Mouse (Mus musculus) kidney, postnatal 14 days (tissue): ENCODE results near the gene Safb.

Source experiments
- DNase-seq: peaks from one replicate; pipeline ENCODE4 v3.0.0; 2022; ENCODE audit warnings: mixed read lengths

The Safb gene

GRCm38 (mm10) chr17:56561866-56562265 is 22.8 kb upstream of the Safb start:
- no peak for DNase-seq

- no peak for DNase-seq
Observed at GRCm38 (mm10) chr17:56566293-56566692, 18.3 kb upstream of the Safb start.

- no peak for DNase-seq
Observed at GRCm38 (mm10) chr17:56566918-56567317, 17.7 kb upstream of the Safb start.

- no peak for DNase-seq
Observed at GRCm38 (mm10) chr17:56567370-56567769, 17.3 kb upstream of the Safb start.

GRCm38 (mm10) chr17:56570287-56570686 is 14.3 kb upstream of the Safb start:
- no peak for DNase-seq

DNA sequence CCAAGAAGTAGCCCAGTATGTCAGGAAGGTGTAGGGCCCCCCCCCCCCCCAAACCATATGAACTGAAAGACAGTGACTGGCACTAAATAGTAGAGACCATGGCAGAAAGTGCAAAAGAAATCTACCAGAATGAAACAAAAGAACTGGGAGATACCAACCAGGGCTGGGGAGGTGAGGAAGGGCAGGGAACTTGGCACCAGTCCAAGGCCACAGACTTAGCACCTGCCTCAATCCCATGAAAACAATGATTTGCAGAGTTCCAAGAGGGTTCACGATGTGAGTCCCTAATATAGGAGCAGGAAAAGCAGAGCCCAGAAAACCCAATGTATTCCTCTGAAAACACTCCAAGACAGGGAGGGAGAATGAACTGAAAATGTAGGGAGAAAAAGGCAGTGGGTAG is 12.5 kb upstream of the Safb start:
- DNase-seq: peak; percentile 44

DNA sequence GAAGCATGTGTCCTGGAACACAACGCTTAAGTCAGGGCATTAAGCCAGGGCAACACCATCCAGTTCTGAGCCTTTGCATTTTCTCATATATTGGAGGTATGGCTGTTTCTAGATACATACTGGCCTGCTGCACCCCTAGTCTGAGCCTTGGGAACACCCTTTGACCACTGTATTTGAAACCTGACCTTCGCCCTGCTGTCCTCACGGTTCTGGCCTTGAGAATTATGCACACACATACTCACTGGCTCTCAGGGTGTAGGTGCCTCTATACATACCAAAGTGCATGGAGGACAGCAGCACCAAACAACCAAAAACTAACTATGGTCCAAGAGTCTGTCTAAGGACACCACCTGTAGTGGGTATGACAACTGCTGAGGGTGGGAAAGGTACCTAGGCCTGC is 11.7 kb upstream of the Safb start:
- no peak for DNase-seq

GRCm38 (mm10) chr17:56583071-56583470 is 1.6 kb upstream of the Safb start:
- no peak for DNase-seq

GRCm38 (mm10) chr17:56583611-56584256 is 891 bp upstream of the Safb start:
- no peak for DNase-seq

- peak; percentile 68 for DNase-seq
Observed at GRCm38 (mm10) chr17:56585171-56585821, 671 bp downstream of the Safb start.

DNA sequence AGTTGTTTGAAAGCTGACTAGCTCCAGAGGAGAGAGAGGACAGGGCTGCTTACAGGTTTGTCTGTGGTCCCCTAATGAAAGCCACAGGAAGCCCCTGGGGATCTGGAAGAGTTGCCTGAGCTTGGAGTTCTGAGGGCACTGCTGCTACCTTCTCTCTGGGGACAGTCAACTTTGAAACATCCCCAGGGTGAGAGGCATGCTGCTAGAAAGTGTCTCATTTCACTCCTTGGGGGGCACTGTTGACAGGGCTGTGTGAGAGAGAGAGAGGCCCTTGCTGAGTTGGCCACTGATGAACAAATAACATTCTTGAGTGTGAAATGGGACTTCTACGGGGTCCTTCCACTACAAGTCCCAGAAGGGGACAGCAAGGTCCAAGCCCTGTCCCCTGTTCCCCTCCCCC is 3.1 kb downstream of the Safb start:
- DNase-seq: no peak

- no peak for DNase-seq
Observed at GRCm38 (mm10) chr17:56588921-56589320, 4.3 kb downstream of the Safb start.

DNA sequence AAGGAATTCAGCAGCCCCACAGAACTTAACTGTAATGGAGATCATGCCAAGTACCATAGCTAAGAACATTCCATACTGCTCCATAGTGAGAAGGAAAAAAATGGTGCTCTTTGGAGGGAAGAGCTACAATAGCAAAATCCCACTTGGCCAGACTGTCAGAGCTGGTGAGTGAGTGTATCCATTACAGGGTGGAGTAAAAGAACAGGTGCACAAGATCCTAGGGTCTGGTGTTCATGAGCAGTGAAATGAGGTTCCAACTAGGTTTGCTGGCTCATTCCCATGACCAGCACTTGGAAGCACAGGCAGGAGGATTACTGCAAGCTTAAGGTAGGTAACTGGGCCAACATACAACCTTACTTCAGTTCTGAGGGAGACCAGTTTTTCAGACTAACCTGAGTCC is 7.9 kb downstream of the Safb start:
- no peak for DNase-seq

DNA sequence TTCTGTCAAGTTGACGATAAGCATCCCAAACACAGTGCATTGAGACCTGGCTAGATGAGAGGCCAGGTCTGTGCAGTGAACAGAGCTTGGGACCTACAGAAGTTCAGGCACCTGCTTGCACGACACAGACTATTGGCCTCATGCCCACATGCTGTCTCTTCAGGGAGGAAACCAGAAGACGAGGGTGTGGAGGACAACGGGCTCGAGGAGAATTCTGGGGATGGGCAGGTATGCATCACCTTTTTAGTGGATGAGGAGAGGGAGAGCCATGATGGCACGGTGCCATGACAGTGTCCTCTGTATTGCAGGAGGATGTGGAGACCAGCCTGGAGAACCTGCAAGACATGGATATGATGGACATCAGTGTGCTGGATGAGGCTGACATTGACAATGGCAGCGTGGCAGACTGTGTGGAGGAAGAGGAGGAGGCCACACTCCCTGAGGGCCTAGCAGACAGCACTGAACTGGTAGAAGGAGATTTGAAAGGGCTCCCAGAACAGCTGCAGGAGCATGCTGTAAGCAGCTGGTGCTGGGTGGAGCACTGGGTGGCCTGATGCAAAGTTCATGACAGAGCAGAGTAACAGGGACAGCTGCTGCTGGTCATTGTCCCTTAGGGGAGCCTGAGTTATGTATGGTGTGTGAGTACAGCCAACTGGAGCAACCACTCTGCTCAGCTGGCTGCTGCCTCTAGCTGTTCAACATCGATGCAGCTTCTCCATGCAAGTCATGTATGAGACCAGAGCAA is 9.1 kb downstream of the Safb start:
- DNase-seq: peak; percentile 41

- DNase-seq: no peak
Observed at GRCm38 (mm10) chr17:56603186-56604069, 18.8 kb downstream of the Safb start.

- no peak for DNase-seq
Observed at GRCm38 (mm10) chr17:56604070-56604380, 19.4 kb downstream of the Safb start.

DNA sequence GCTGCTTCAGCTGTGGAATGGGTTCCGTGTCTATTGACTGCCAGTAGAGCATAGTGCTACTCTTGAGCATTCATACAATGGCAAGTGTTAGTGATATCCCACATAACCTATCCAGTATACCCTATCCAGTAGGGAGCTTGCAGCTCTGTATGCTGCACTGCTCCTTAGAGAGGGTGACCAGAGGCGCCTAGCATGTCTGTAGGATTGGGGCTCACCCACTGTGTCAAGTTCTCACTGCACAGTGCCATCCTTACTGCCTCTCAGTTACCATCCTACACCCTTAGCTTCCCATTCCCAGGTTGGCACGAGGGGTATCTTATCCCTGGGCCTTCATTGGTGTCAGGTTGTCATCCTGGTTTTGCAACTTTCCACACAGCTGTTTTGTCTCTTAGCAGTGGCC is 19.8 kb downstream of the Safb start:
- DNase-seq: no peak

DNA sequence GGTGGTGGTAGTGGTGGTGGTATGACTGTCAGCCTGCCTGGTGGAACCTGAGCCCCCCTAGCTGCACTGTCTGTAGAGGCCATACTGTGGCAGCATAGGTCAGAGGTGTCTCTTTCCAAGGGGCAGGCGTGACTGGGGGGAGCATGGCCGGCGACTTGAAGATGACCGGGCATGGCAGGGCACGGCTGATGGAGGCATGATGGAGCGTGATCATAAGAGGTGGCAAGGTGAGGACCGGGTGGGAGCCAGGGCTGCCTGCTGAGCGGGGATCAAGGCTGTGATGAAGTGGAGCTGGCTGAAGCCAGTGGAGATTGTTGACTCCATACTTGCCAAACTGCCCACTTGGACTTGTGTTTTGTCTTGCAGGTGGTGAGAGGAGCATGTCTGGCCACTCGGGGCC is 20.8 kb downstream of the Safb start:
- no peak for DNase-seq

- no peak for DNase-seq
Observed at GRCm38 (mm10) chr17:56607521-56608062, 23.0 kb downstream of the Safb start.

GRCm38 (mm10) chr17:56608699-56609098 is 24.1 kb downstream of the Safb start:
- DNase-seq: no peak

GRCm38 (mm10) chr17:56609452-56610171 is 25.0 kb downstream of the Safb start, which contains the start of gene 2410015M20Rik:
TSS of gene 2410015M20Rik (minus strand) at chr17:56609771.
- peak; percentile 97 for DNase-seq

DNA sequence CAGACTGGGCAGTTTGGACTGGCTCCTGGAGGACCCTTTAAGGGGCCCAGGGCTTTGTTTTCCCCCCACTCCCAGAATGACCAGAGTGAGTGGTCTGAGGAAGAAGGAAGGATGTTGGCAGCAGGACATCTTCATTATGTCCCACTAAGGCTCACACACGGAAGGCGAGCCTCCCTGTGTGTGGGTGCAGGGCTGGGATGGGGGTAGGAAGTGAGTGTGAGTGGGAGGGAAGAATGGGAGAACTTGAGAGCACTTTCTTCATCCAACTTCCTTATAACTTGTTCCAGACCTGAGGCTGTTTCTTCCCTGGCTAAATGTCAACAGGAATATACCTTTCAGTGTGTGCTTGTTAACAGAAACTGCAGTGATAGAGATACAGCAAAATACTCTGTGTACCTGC is 26.7 kb downstream of the Safb start:
- no peak for DNase-seq
